Comparison of ENCODE assay signal across 26 mouse cellular contexts in genomic region chr6:148276418-148276817, GRCm38 (mm10).
"Had no signal": no experiment of that assay in that cellular context is flagged by ENCODE, and none has a peak within 500 bp of the region (broad histone marks: within the 10 kb centered on the region; RNA-seq: fewer than 3 reads in every experiment).

No protein-coding gene starts in this region.

- H3K9ac ChIP-seq: heart, embryonic 13.5 days; heart, embryonic 15.5 days; hindbrain, embryonic 13.5 days; hindbrain, embryonic 15.5 days; limb, embryonic 12.5 days; liver, embryonic 13.5 days; liver, embryonic 15.5 days had no signal

- H3K4me3 ChIP-seq: heart, adult 2 months; heart, embryonic 13.5 days; heart, embryonic 15.5 days; hindbrain, embryonic 13.5 days; hindbrain, embryonic 15.5 days; layer of hippocampus, adult 2 months; limb, embryonic 10.5 days; limb, embryonic 12.5 days; liver, embryonic 13.5 days; liver, embryonic 15.5 days had no signal

- ATAC-seq: hindbrain, postnatal 0 days; intestine, embryonic 16.5 days had no signal

- H3K4me1 ChIP-seq: heart, embryonic 13.5 days; heart, embryonic 15.5 days; hindbrain, embryonic 13.5 days; hindbrain, embryonic 15.5 days; liver, embryonic 13.5 days; liver, embryonic 15.5 days had no signal

- H3K4me2 ChIP-seq: heart, embryonic 11.5 days; heart, embryonic 13.5 days; heart, embryonic 15.5 days; hindbrain, embryonic 13.5 days; hindbrain, embryonic 15.5 days; limb, embryonic 12.5 days; liver, embryonic 11.5 days; liver, embryonic 13.5 days; liver, embryonic 15.5 days had no signal

- H3K27ac ChIP-seq: heart, adult 2 months; heart, embryonic 13.5 days; heart, embryonic 15.5 days; hindbrain, embryonic 13.5 days; hindbrain, embryonic 15.5 days; hindbrain, postnatal 0 days; layer of hippocampus, adult 2 months; limb, embryonic 10.5 days; limb, embryonic 12.5 days; liver, embryonic 13.5 days; liver, embryonic 15.5 days had no signal

- DNase-seq: gastrocnemius, postnatal 14 days; gastrocnemius, postnatal 36 days; heart, adult 11 months; heart, adult 2 months; heart, postnatal 14 days; heart, postnatal 36 days; kidney, adult 11 months; kidney, adult 2 months; kidney, adult 9 months; kidney, postnatal 10 days; kidney, postnatal 25 days; kidney, postnatal 4 days; liver; liver, embryonic 13.5 days had no signal

- H3K9me3 ChIP-seq: heart, embryonic 13.5 days; heart, embryonic 15.5 days; hindbrain, embryonic 13.5 days; hindbrain, embryonic 15.5 days; limb, embryonic 10.5 days; limb, embryonic 12.5 days; liver, embryonic 13.5 days; liver, embryonic 15.5 days had no signal

- H3K27me3 ChIP-seq: heart, embryonic 13.5 days; heart, embryonic 15.5 days; hindbrain, embryonic 13.5 days; hindbrain, embryonic 15.5 days; limb, embryonic 12.5 days; liver, embryonic 13.5 days; liver, embryonic 15.5 days had no signal

- H3K36me3 ChIP-seq: heart, embryonic 13.5 days; heart, embryonic 15.5 days; hindbrain, embryonic 15.5 days; limb, embryonic 10.5 days; limb, embryonic 12.5 days; liver, embryonic 13.5 days; liver, embryonic 15.5 days had no signal
